Mouse (Mus musculus): ENCODE measurements around the gene Cacna1a.

Gene Cacna1a

DNA sequence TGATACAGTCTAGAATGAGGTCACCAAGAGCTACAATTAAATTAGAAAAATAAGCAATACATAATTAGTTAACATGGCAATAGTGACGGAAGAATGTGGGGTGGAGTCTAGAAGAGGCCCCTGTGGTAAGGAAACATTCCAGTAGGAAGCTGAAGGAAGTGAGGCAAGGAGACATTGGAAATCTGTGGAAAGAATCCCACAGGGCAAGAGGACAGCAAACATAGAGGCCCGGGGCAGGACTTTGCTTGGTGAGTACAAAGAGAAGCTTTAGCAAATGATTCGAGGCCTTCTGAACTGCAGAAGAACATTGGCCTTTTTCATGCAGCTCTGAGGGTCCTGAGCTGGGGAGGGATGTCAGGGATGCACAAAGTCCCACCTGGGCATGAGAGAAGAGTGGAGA is at the start of gene Cacna1a:
Cacna1a (plus strand) TSS at position 166 of the 400 bp plus-strand sequence.
- peak; percentile 54 for DNase-seq

DNA sequence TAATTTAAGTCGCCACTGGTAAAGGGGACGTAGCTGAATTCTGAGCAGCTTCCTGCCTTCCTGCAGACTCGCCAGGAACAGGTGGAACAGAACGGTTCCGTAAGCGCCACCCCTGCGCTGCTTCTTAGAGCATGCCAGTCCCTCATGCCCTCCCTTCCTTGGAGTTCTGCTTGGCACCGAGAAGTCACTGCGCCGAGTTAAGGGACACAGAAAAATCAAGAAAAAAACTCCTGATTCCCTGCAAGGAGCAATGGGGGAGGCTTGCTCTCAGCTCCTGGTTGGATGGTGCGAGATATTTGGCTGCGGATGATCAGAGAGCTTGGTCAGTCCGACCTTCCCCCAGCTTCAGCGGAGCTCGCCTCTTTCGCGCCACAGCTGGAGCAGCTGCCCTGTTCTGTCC is 49.7 kb upstream of the Cacna1a start:
- DNase-seq, result no peak

GRCm38 (mm10) chr8:84339320-84339719 is 48.9 kb upstream of the Cacna1a start:
- DNase-seq, result no peak

GRCm38 (mm10) chr8:84339867-84340266 is 48.4 kb upstream of the Cacna1a start:
- no peak for DNase-seq

DNA sequence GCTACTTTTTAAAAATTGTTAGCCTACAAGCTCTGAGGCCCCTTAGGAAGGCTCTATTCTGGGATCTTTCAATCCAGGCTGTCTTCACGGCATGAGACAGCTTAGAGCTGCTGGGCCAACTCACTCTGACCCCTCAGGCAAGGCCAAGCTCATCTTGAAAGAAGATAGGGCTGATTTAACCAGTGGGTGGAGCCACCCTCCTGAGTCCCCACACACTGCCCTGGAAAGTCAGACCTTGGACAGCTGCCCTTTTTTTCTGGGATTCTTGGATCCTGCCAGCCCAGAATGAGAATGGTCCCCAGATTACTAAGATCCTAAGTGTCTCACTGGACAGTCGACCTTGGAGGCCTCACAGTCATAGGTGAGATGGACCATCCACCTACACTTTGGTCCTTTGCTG is 47.6 kb upstream of the Cacna1a start:
- DNase-seq, result peak; percentile 30

GRCm38 (mm10) chr8:84345493-84345892 is 42.7 kb upstream of the Cacna1a start:
- no peak for DNase-seq

GRCm38 (mm10) chr8:84346421-84346820 is 41.8 kb upstream of the Cacna1a start:
- peak; percentile 25 for DNase-seq

DNA sequence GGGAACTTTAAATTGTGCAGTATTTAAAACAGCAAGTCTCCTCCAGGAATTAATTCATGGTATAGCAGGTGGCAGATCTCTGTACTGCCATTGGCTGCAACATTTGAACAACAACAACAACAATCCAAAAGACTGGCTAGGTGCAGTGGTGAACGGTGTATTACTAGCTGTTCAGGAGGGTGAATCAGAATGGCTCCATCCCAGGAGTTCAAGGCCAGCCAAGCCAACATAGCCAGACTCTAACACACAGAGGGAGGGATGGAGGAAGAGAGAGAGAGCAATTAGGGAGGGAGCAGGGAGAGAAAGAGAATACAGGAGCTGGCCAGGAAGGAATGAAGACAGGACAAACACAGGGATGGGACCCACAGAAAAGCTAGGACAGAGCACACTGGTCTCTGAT is 38.7 kb upstream of the Cacna1a start:
- no peak for DNase-seq

DNA sequence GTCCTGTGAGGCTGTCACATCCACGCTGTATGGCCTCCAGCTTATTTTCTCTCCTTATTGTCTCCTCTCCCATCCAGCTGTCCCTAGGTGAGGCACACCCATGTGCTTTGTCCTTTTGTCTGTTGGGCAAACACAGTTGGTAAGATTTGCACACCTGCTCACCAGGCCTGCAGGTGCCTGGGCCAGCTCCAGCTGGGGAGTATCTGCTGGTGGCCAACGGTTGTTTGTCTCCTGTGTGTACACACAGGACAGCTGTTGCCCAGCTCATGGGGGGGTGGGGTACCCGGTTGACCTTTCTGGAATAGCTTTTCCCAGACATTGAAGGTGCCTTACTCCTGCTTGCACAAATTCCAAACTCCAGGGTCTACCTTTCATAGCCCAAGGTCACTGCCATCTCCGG is 37.3 kb upstream of the Cacna1a start:
- no peak for DNase-seq

DNA sequence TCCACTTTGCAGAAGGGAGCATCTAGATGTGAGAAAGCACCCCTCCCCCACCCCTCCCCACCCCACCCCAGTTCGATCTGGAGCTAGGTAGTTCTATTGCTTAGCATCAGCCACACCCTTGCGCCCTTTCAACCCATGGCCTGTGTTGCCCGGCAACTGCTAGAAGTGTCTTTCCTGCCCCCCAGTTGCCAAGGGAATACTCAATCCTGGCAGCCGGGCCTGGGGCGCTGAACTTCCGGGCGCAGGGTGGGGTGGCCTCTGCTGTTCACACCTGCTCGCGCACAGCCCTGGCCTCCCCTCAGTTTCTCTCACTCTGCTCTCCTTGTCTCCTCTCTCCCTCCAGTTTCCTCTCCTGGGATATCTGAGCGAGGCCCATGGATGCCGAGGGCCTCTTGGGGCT is 31.8 kb upstream of the Cacna1a start:
- no peak for DNase-seq

DNA sequence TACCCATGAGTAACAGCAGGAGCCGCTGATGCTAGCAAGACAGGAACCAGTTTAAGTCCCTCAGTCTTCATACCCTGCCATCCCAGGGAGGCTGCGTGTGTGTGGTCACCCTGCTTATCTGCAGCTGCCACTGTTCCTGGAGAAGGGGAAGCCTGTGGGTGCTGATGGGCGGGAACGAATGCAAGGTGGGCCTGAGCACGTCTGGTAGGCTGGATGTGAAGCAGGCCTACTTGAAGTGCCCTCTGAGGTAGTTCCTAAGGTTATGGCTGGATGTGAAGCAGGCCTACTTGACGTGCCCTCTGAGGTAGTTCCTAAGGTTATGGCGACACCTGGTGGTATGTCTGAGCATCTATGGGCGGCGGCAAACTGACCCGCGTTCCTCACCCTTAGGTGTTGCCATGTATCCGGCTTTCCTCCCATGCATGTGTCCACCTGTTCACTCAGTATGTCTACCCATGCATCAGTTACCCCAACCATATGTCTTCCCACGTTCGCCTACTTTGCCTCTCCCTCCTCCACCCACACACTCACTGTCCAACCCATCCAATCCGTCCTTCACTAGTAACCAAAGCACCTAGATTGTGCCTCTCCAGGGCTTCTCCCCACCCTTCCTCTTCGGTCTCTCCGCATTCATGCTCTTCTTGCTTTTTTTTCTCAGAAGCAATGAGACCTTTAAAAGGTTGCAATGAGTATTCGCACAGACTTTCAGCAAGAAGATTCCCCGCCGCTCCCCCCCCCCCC is 30.4 kb upstream of the Cacna1a start:
- peak; percentile 79 for DNase-seq

GRCm38 (mm10) chr8:84363428-84364134 is 24.7 kb upstream of the Cacna1a start:
- DNase-seq, result peak; percentile 66

DNA sequence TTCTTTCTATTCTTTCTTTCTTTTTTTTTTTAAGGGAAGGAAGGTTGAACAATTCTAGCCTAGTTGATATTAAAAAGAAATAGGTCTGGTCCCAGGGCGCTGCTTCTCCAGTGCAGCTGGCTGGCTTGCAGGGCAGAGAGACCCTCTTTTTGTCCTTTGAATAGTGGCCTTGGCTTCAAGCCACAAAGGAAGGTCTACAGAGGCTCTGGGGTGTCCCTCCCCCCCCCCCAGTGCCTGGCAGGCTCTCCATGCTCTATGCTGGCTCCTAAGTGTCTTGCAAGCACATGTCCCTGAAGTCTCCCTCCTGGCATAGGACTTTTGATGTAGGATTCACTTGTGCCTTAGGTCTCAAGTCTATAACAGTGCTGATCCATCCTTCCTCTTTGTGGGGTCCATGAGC is 23.0 kb upstream of the Cacna1a start:
- DNase-seq, result no peak

GRCm38 (mm10) chr8:84370972-84371371 is 17.3 kb upstream of the Cacna1a start:
- no peak for DNase-seq

DNA sequence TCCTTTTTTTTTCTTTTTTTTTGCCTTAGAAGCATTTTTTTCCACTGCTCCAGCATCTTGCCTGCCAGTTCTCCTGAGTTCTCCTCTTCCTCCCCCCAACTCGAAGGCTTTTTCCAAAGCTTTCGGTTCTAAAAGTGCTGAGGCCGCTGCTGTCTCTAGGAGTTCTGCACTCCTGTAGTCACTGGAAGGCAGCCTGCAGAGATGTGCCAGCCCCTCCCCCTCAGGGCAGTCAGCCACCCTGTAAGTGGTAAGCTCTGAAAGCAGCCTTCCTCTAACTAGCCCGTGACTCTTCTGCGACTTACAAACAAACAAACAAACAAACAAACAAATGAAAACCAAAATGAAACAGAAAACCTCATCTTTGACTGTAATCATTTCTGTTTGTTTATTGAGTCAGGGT is 13.2 kb upstream of the Cacna1a start:
- no peak for DNase-seq

GRCm38 (mm10) chr8:84375803-84376202 is 12.4 kb upstream of the Cacna1a start:
- no peak for DNase-seq

DNA sequence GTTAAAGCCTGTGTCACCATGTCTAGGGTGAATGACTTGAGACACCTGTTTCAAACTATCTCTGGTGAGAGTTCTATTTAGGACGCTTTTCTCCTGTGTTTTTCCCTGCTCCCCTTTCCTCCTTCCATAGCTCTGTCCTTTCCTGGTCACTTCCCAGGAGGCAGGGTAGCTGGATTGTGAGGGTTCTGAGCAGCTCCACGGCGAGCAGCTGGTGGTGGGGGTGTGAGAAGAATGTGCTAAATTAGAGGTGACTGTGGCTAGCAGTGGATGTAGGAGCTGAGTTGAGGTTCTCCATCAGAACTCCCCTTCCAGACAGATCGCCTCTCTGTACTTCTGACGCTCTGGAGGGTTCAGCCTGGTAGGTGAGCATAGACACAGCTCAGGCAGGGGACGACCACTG is 11.7 kb upstream of the Cacna1a start:
- DNase-seq, result no peak

GRCm38 (mm10) chr8:84381676-84382075 is 6.6 kb upstream of the Cacna1a start:
- no peak for DNase-seq

DNA sequence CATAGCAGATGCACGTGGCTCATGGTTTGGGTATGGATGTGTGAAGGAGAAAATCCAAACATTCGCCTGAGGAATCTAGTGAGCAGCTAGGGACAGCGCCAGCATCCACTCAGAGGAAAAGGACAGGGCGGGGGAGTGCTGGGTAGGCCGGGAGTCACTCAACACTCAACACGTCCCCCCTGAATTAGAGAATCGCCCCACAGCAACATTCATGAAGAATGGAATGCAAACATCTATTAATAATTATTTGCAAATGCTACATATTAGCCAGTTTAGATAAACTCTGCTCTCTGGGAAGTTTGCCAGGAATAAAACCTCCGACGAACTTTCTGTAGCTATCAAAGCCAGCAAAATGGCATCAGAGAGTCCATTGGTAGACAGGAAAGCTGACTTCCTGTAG is 533 bp downstream of the Cacna1a start:
- peak; percentile 82 for DNase-seq

DNA sequence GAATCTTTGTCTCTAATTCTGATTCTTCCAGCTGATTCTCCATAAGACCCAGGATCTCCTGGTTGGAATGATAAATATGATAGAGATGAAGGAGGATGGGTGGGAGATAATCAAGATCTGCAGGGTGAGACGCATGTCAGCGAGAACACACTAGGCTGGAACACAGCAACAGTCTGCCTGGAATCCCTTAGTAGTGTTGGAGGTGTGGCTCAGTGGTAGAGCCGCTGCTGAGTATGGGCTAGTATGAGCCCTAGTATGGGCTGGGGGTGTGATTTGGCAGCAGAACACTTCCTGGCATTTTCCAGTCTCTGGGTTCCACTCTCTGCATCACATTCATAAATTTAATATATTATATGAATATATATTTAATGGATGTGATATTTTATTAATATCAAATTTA is 933 bp downstream of the Cacna1a start:
- DNase-seq, result no peak

GRCm38 (mm10) chr8:84391611-84392010 is 3.4 kb downstream of the Cacna1a start:
- DNase-seq, result no peak

DNA sequence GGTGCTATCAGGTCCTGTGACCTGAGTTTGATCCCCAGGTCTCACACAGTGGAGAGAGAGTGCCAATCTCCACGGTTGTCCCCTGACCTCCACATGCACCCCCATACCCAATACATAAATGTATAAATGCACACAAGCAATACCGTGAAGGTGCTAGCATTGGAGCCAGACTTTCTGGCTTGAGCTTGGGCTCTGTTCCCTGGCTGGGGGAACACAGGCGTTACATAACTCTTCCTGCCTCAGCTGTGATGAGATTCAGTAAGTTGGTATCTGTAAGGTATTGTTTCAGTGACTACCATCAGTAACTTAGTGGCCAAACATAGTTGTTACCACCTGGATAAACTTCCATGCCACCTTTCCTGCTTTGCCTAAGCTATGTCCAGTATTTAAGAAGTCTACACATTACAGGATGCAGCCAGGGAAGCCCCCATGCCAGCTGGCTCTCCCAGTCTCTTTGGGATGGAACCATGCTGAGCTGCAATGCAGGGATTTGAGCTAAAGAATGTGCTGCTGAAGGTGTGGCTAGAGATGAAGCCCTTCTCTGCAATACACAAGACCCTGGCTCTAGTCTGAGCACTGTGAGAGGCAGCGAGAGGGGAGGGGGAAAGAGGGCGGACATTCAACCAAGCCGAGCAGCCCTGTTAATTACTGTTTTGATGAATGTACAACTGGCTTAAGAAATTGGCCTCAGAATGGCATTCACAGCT is 7.7 kb downstream of the Cacna1a start:
- DNase-seq, result no peak

- no peak for DNase-seq
Observed at GRCm38 (mm10) chr8:84413886-84414851, 25.9 kb downstream of the Cacna1a start.

Measured in kidney, adult 9 months (tissue).